Mouse (Mus musculus): ENCODE data around the gene Thap12. TPM values are rescaled to one million over a fixed set of nuclear protein-coding genes. Genes with fewer than 3 reads are reported as not detected.

The Thap12 gene
- total and polyA plus RNA-seq, 3 experiments = 47.7 to 140 (median 52.7) TPM

DNA sequence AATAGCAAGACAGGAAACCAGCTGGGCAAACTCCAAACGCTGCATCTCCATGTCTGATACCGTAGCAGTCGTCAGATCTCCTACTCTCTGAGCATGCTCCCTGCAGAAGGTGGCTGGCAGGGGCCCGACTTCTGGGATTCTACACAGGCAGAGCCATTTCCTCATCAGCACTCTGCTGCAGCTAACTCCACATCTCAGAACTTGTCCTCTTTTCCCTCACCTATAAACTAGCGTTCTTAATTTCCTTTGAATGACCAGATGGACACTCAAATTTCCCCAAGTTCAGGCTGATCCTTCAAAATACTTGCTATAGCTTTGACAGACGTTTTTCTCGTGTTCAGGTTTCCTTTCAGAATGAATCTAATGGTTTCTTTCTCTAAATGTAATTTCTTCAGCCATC, 1.1 kb upstream of the Thap12 start:
- peaks cover 2 to 3% of the 10 kb centered on the region in 2 experiments for H3K4me1 ChIP-seq (ENCODE audit: control insufficient read depth in 1 of 2, insufficient read depth in 2 of 2, low read length in 2 of 2)
- peaks cover 2 to 19% of the 10 kb centered on the region in 2 experiments; a peak in 3 of 4 replicates for H3K36me3 ChIP-seq (ENCODE audit: control insufficient read depth in 1 of 2, insufficient read depth in 2 of 2, low read length in 2 of 2)
- peak overlapping the region; percentile 93 for H3K27ac ChIP-seq (ENCODE audit: control insufficient read depth, low read depth, low read length)
- H3K79me2 ChIP-seq (ENCODE audit: control insufficient read depth, insufficient read depth, low read length, poor library complexity) = peaks cover 33% of the 10 kb centered on the region
- TF ChIP-seq NRF1 (IDR thresholded peaks at IDR 0.05; ENCODE audit: insufficient read depth, low read depth, low read length, poor library complexity, severe bottlenecking) = peak; percentile 46; the same call in 1 of the 2 replicates
- TF ChIP-seq NELFE (IDR thresholded peaks at IDR 0.05; ENCODE audit: low read depth, low read length) = peak; percentile 14; the same call in 1 of the 2 replicates
- TF ChIP-seq USF2 (IDR thresholded peaks at IDR 0.05; ENCODE audit: borderline replicate concordance in 1 of 2, insufficient read depth in 1 of 2, low read depth in 1 of 2, low read length in 2 of 2) = no peak
- H3K9ac ChIP-seq (ENCODE audit: control insufficient read depth, low read depth, low read length, poor library complexity, severe bottlenecking) = peak overlapping the region; percentile 86
- no peaks in the 10 kb centered on the region for H3K27me3 ChIP-seq (ENCODE audit: control insufficient read depth in 1 of 2, insufficient read depth in 2 of 2, low read length in 2 of 2)
- peak overlapping the region; percentile 78 to 80 for H3K4me3 ChIP-seq (ENCODE audit: control insufficient read depth in 1 of 2, insufficient read depth in 1 of 2, low read depth in 2 of 2, low read length in 2 of 2)
- peak; percentile 59 for DNase-seq (ENCODE audit: low read depth, low spot score)
- H3K9me3 ChIP-seq (replicated peaks; ENCODE audit: insufficient read depth, low read length) = no peaks in the 10 kb centered on the region

DNA sequence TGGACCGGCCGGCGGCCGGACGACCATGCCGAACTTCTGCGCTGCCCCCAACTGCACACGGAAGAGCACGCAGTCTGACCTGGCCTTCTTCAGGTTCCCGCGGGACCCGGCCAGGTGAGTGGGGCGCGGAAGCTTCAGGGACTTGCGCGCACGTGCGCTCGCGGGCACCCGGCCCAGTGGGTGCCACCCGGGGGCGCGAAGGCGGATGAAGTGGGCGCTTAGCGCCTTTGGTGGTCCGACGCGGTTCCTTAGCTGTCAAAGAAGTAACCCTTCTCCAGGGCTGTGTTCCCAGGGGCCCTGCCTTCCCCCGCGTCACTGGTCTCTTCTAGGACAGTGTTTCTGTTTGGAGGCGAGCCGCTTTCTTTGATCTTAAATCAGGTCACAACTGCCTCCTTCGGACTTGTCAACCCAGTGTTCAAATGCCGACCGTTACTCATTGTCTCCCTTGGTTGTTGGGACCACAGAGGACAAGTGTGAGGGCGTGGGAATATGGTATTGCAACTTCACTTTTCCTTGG, 520 bp downstream of the Thap12 start:
- peaks cover 6 to 23% of the 10 kb centered on the region in 2 experiments; a peak in 3 of 4 replicates for H3K36me3 ChIP-seq (ENCODE audit: control insufficient read depth in 1 of 2, insufficient read depth in 2 of 2, low read length in 2 of 2)
- peaks cover 3 to 4% of the 10 kb centered on the region in 2 experiments for H3K4me1 ChIP-seq (ENCODE audit: control insufficient read depth in 1 of 2, insufficient read depth in 2 of 2, low read length in 2 of 2)
- TF ChIP-seq HCFC1 (IDR thresholded peaks at IDR 0.05; ENCODE audit: low read depth, low read length) (peak; percentile 20; the same call in 1 of the 2 replicates), MAX (IDR thresholded peaks at IDR 0.05; ENCODE audit: low read length) (peak; percentile 85), BHLHE40 (IDR thresholded peaks at IDR 0.05; ENCODE audit: borderline replicate concordance, low read depth, low read length) (peak; percentile 78; the same call in 1 of the 2 replicates), MYC (IDR thresholded peaks at IDR 0.05; ENCODE audit: low read depth, low read length) (0 out of 2 replicates have a peak, but pooled peaks have one; percentile 51), MXI1 (IDR thresholded peaks at IDR 0.05; ENCODE audit: low read depth, low read length) (peak; percentile 85), POLR2A (IDR thresholded peaks at IDR 0.05; ENCODE audit: control insufficient read depth in 1 of 2, insufficient read depth in 1 of 2, low read depth in 1 of 2, low read length in 2 of 2, poor library complexity in 1 of 2) (no peak), CHD1 (IDR thresholded peaks at IDR 0.05; ENCODE audit: low read depth, low read length) (peak; percentile 61; the same call in 1 of the 2 replicates), MAZ (IDR thresholded peaks at IDR 0.05; ENCODE audit: low read depth, low read length) (0 out of 2 replicates have a peak, but pooled peaks have one; percentile 6), SIN3A (IDR thresholded peaks at IDR 0.05; ENCODE audit: low read length) (peak; percentile 75), POLR2AphosphoS5 (IDR thresholded peaks at IDR 0.05; ENCODE audit: borderline replicate concordance, low read depth, low read length) (no peak), KAT2A (conservative IDR thresholded peaks at IDR 0.05; ENCODE audit: low read depth, low read length) (no peak)
- peak overlapping the region; percentile 6 for H3K27ac ChIP-seq (ENCODE audit: control insufficient read depth, low read depth, low read length)
- H3K4me3 ChIP-seq (ENCODE audit: control insufficient read depth in 1 of 2, insufficient read depth in 1 of 2, low read depth in 2 of 2, low read length in 2 of 2) = peak overlapping the region; percentile 99
- DNase-seq (ENCODE audit: low read depth, low spot score) = peak; percentile 62
- peak overlapping the region; percentile 76 for H3K9ac ChIP-seq (ENCODE audit: control insufficient read depth, low read depth, low read length, poor library complexity, severe bottlenecking)
- H3K79me2 ChIP-seq (ENCODE audit: control insufficient read depth, insufficient read depth, low read length, poor library complexity) = peaks cover 38% of the 10 kb centered on the region
- no peaks in the 10 kb centered on the region for H3K27me3 ChIP-seq (ENCODE audit: control insufficient read depth in 1 of 2, insufficient read depth in 2 of 2, low read length in 2 of 2)
- no peaks in the 10 kb centered on the region for H3K9me3 ChIP-seq (replicated peaks; ENCODE audit: insufficient read depth, low read length)
